Mouse (Mus musculus): ENCODE results near the gene Trp53i11. TPM values are rescaled to one million over a fixed set of nuclear protein-coding genes. Genes with fewer than 3 reads are reported as not detected.

The Trp53i11 gene
- polyA plus RNA-seq, 1 experiment: 54.5 TPM

GRCm38 (mm10) chr2:93191488-93192181, 4.3 kb downstream of the Trp53i11 start:
- Histone ChIP-seq H3K4me1 (ENCODE audit: control insufficient read depth, insufficient read depth, low read length) (peaks cover 25% of the 10 kb centered on the region), H3K4me3 (replicated peaks; ENCODE audit: insufficient read depth, low read depth, low read length) (no peak overlapping the region), H3K27me3 (ENCODE audit: control insufficient read depth, insufficient read depth, low read length) (no peaks in the 10 kb centered on the region), H3K27ac (ENCODE audit: insufficient read depth, low read length) (no peak overlapping the region)
- no peak for DNase-seq
- 81% methylated on average over 14 of the region's 14 CpGs for WGBS
- no peak for TF ChIP-seq CTCF (IDR thresholded peaks at IDR 0.05; ENCODE audit: borderline replicate concordance, insufficient read depth, low read depth, low read length)
- no peak for TF ChIP-seq POLR2A (IDR thresholded peaks at IDR 0.05; ENCODE audit: borderline replicate concordance, insufficient read depth, low read length)

- Histone ChIP-seq H3K4me3 (replicated peaks; ENCODE audit: insufficient read depth, low read depth, low read length) (no peak overlapping the region), H3K4me1 (ENCODE audit: control insufficient read depth, insufficient read depth, low read length) (peaks cover 25% of the 10 kb centered on the region), H3K27me3 (ENCODE audit: control insufficient read depth, insufficient read depth, low read length) (no peaks in the 10 kb centered on the region), H3K27ac (ENCODE audit: insufficient read depth, low read length) (no peak overlapping the region)
- no peak for DNase-seq
- 53% methylated on average over 9 of the region's 9 CpGs for WGBS
- TF ChIP-seq POLR2A (IDR thresholded peaks at IDR 0.05; ENCODE audit: borderline replicate concordance, insufficient read depth, low read length): no peak
- TF ChIP-seq CTCF (IDR thresholded peaks at IDR 0.05; ENCODE audit: borderline replicate concordance, insufficient read depth, low read depth, low read length): no peak
These were observed 4.8 kb downstream of the Trp53i11 start for GRCm38 (mm10) chr2:93192182-93192560.

GRCm38 (mm10) chr2:93192671-93193080, 5.3 kb downstream of the Trp53i11 start:
- no peak overlapping the region for H3K4me3 ChIP-seq (replicated peaks; ENCODE audit: insufficient read depth, low read depth, low read length)
- no peak overlapping the region for H3K27ac ChIP-seq (ENCODE audit: insufficient read depth, low read length)
- DNase-seq: no peak
- H3K4me1 ChIP-seq (ENCODE audit: control insufficient read depth, insufficient read depth, low read length): peaks cover 25% of the 10 kb centered on the region
- no peaks in the 10 kb centered on the region for H3K27me3 ChIP-seq (ENCODE audit: control insufficient read depth, insufficient read depth, low read length)
- 51% methylated on average over 6 of the region's 6 CpGs for WGBS
- TF ChIP-seq CTCF (IDR thresholded peaks at IDR 0.05; ENCODE audit: borderline replicate concordance, insufficient read depth, low read depth, low read length) (no peak), POLR2A (IDR thresholded peaks at IDR 0.05; ENCODE audit: borderline replicate concordance, insufficient read depth, low read length) (no peak)

- no peak overlapping the region for H3K4me3 ChIP-seq (replicated peaks; ENCODE audit: insufficient read depth, low read depth, low read length)
- H3K27me3 ChIP-seq (ENCODE audit: control insufficient read depth, insufficient read depth, low read length): no peaks in the 10 kb centered on the region
- DNase-seq: no peak
- TF ChIP-seq POLR2A (IDR thresholded peaks at IDR 0.05; ENCODE audit: borderline replicate concordance, insufficient read depth, low read length): no peak
- H3K27ac ChIP-seq (ENCODE audit: insufficient read depth, low read length): no peak overlapping the region
- WGBS: 66% methylated on average over 4 of the region's 4 CpGs
- peaks cover 28% of the 10 kb centered on the region for H3K4me1 ChIP-seq (ENCODE audit: control insufficient read depth, insufficient read depth, low read length)
These were observed 6.5 kb downstream of the Trp53i11 start for GRCm38 (mm10) chr2:93193806-93194205.

GRCm38 (mm10) chr2:93198846-93199245, 11.5 kb downstream of the Trp53i11 start:
- no peak overlapping the region for H3K4me3 ChIP-seq (replicated peaks; ENCODE audit: insufficient read depth, low read depth, low read length)
- 4% methylated on average over 3 of the region's 3 CpGs for WGBS
- H3K27ac ChIP-seq (ENCODE audit: insufficient read depth, low read length): no peak overlapping the region
- peaks cover 17% of the 10 kb centered on the region for H3K4me1 ChIP-seq (ENCODE audit: control insufficient read depth, insufficient read depth, low read length)
- H3K27me3 ChIP-seq (ENCODE audit: control insufficient read depth, insufficient read depth, low read length): no peaks in the 10 kb centered on the region
- DNase-seq: peak; percentile 87 to 97
- no peak for TF ChIP-seq POLR2A (IDR thresholded peaks at IDR 0.05; ENCODE audit: borderline replicate concordance, insufficient read depth, low read length)
- TF ChIP-seq CTCF (IDR thresholded peaks at IDR 0.05; ENCODE audit: borderline replicate concordance, insufficient read depth, low read depth, low read length): peak; percentile 99

- Histone ChIP-seq H3K27ac (ENCODE audit: insufficient read depth, low read length) (no peak overlapping the region), H3K27me3 (ENCODE audit: control insufficient read depth, insufficient read depth, low read length) (no peaks in the 10 kb centered on the region), H3K4me3 (replicated peaks; ENCODE audit: insufficient read depth, low read depth, low read length) (no peak overlapping the region), H3K4me1 (ENCODE audit: control insufficient read depth, insufficient read depth, low read length) (peaks cover 17% of the 10 kb centered on the region)
- no peak for TF ChIP-seq POLR2A (IDR thresholded peaks at IDR 0.05; ENCODE audit: borderline replicate concordance, insufficient read depth, low read length)
- TF ChIP-seq CTCF (IDR thresholded peaks at IDR 0.05; ENCODE audit: borderline replicate concordance, insufficient read depth, low read depth, low read length): peak; percentile 98
- peak; percentile 62 to 75 for DNase-seq
- 31% methylated on average over 13 of the region's 13 CpGs for WGBS
These were observed 12.2 kb downstream of the Trp53i11 start for GRCm38 (mm10) chr2:93199531-93199974.

GRCm38 (mm10) chr2:93200681-93201340, 13.5 kb downstream of the Trp53i11 start:
- H3K4me1 ChIP-seq (ENCODE audit: control insufficient read depth, insufficient read depth, low read length): peaks cover 18% of the 10 kb centered on the region
- TF ChIP-seq CTCF (IDR thresholded peaks at IDR 0.05; ENCODE audit: borderline replicate concordance, insufficient read depth, low read depth, low read length): no peak
- no peak for TF ChIP-seq POLR2A (IDR thresholded peaks at IDR 0.05; ENCODE audit: borderline replicate concordance, insufficient read depth, low read length)
- no peak overlapping the region for H3K27ac ChIP-seq (ENCODE audit: insufficient read depth, low read length)
- 54% methylated on average over 10 of the region's 10 CpGs for WGBS
- no peaks in the 10 kb centered on the region for H3K27me3 ChIP-seq (ENCODE audit: control insufficient read depth, insufficient read depth, low read length)
- no peak overlapping the region for H3K4me3 ChIP-seq (replicated peaks; ENCODE audit: insufficient read depth, low read depth, low read length)
- DNase-seq: no peak

GRCm38 (mm10) chr2:93201997-93202396, 14.6 kb downstream of the Trp53i11 start:
- WGBS: 95% methylated on average over 3 of the region's 3 CpGs
- no peak overlapping the region for H3K4me3 ChIP-seq (replicated peaks; ENCODE audit: insufficient read depth, low read depth, low read length)

More at GRCm38 (mm10) chr2:93201997-93202396, 14.6 kb downstream of the Trp53i11 start:
- DNase-seq: no peak
- Histone ChIP-seq H3K4me1 (ENCODE audit: control insufficient read depth, insufficient read depth, low read length) (peaks cover 18% of the 10 kb centered on the region), H3K27ac (ENCODE audit: insufficient read depth, low read length) (no peak overlapping the region), H3K27me3 (ENCODE audit: control insufficient read depth, insufficient read depth, low read length) (no peaks in the 10 kb centered on the region)
- TF ChIP-seq POLR2A (IDR thresholded peaks at IDR 0.05; ENCODE audit: borderline replicate concordance, insufficient read depth, low read length) (no peak), CTCF (IDR thresholded peaks at IDR 0.05; ENCODE audit: borderline replicate concordance, insufficient read depth, low read depth, low read length) (no peak)

Data from cerebellum, adult 2 months (tissue).